Mouse (Mus musculus): ENCODE results near the gene Armh1. TPM values are rescaled to one million over a fixed set of nuclear protein-coding genes. Genes with fewer than 3 reads are reported as not detected.
"Not testable (repeated sequence)": the region's sequence is repeated elsewhere in the genome, so short reads cannot be mapped to it uniquely, and the experiment has no call there.

Gene Armh1
- polyA plus RNA-seq, 1 experiment from 2014 or later = 0.38 TPM

GRCm38 (mm10) chr4:117262987-117263386 lies 11.1 kb upstream of the Armh1 start:
- no peak for ATAC-seq (replicated peaks; ENCODE audit: low FRiP score)
- H3K4me1 ChIP-seq = peaks cover 13% of the 10 kb centered on the region
- no peaks in the 10 kb centered on the region for H3K36me3 ChIP-seq
- no peak overlapping the region for H3K27ac ChIP-seq
- no peak overlapping the region for H3K4me2 ChIP-seq
- WGBS = 54% methylated on average over 8 of the region's 8 CpGs
- H3K4me3 ChIP-seq (replicated peaks) = no peak overlapping the region
- no peak overlapping the region for H3K9ac ChIP-seq
- no peaks in the 10 kb centered on the region for H3K9me3 ChIP-seq (replicated peaks)
- H3K27me3 ChIP-seq = peaks cover 20% of the 10 kb centered on the region; the same call in 1 of the 2 replicates

- peak; percentile 33 for ATAC-seq (replicated peaks; ENCODE audit: low FRiP score)
- Histone ChIP-seq H3K4me1 (peaks cover 13% of the 10 kb centered on the region), H3K9me3 (replicated peaks) (no peaks in the 10 kb centered on the region), H3K36me3 (no peaks in the 10 kb centered on the region), H3K4me3 (replicated peaks) (no peak overlapping the region), H3K27me3 (peaks cover 15% of the 10 kb centered on the region; the same call in 1 of the 2 replicates), H3K4me2 (no peak overlapping the region), H3K27ac (no peak overlapping the region), H3K9ac (no peak overlapping the region)
- 20% methylated on average over 13 of the region's 13 CpGs for WGBS
Measured at GRCm38 (mm10) chr4:117262101-117262913, 10.4 kb upstream of the Armh1 start.

- no peak overlapping the region for H3K4me3 ChIP-seq (replicated peaks)
- no peaks in the 10 kb centered on the region for H3K9me3 ChIP-seq (replicated peaks)
- H3K27me3 ChIP-seq = peaks cover 13% of the 10 kb centered on the region; the same call in 1 of the 2 replicates
- ATAC-seq (replicated peaks; ENCODE audit: low FRiP score) = no peak
- H3K27ac ChIP-seq = no peak overlapping the region
- peaks cover 13% of the 10 kb centered on the region for H3K4me1 ChIP-seq
- no peaks in the 10 kb centered on the region for H3K36me3 ChIP-seq
- 86% methylated on average over 2 of the region's 2 CpGs for WGBS
- no peak overlapping the region for H3K9ac ChIP-seq
- H3K4me2 ChIP-seq = no peak overlapping the region
Measured at GRCm38 (mm10) chr4:117261222-117261621, 9.3 kb upstream of the Armh1 start.

GRCm38 (mm10) chr4:117259909-117260308 lies 8.0 kb upstream of the Armh1 start:
- H3K9ac ChIP-seq; H3K4me3 ChIP-seq (replicated peaks); H3K9me3 ChIP-seq (replicated peaks); ATAC-seq (replicated peaks; ENCODE audit: low FRiP score); H3K27me3 ChIP-seq; H3K27ac ChIP-seq; H3K4me2 ChIP-seq; H3K36me3 ChIP-seq: not testable (repeated sequence)
- peaks cover 18% of the 10 kb centered on the region for H3K4me1 ChIP-seq
- WGBS = 70% methylated on average over 6 of the region's 6 CpGs

- no peaks in the 10 kb centered on the region for H3K36me3 ChIP-seq
- no peak overlapping the region for H3K4me3 ChIP-seq (replicated peaks)
- no peaks in the 10 kb centered on the region for H3K9me3 ChIP-seq (replicated peaks)
- H3K4me2 ChIP-seq = no peak overlapping the region
- WGBS = 57% methylated on average over 6 of the region's 6 CpGs
- H3K9ac ChIP-seq = no peak overlapping the region
- H3K27ac ChIP-seq = no peak overlapping the region
- no peak for ATAC-seq (replicated peaks; ENCODE audit: low FRiP score)
- H3K4me1 ChIP-seq = peaks cover 29% of the 10 kb centered on the region
- H3K27me3 ChIP-seq = peaks cover 3% of the 10 kb centered on the region; the same call in 1 of the 2 replicates
Measured at GRCm38 (mm10) chr4:117254672-117255071, 2.7 kb upstream of the Armh1 start.

- H3K27ac ChIP-seq = no peak overlapping the region
- ATAC-seq (replicated peaks; ENCODE audit: low FRiP score) = no peak
- H3K9me3 ChIP-seq (replicated peaks) = no peaks in the 10 kb centered on the region
- no peaks in the 10 kb centered on the region for H3K36me3 ChIP-seq
- no peak overlapping the region for H3K4me2 ChIP-seq
- peaks cover 29% of the 10 kb centered on the region for H3K4me1 ChIP-seq
- H3K4me3 ChIP-seq (replicated peaks) = no peak overlapping the region
- H3K27me3 ChIP-seq = peaks cover 3% of the 10 kb centered on the region; the same call in 1 of the 2 replicates
- 57% methylated on average over 5 of the region's 5 CpGs for WGBS
- no peak overlapping the region for H3K9ac ChIP-seq
Measured at GRCm38 (mm10) chr4:117254017-117254627, 2.2 kb upstream of the Armh1 start.

GRCm38 (mm10) chr4:117253218-117254016 lies 1.5 kb upstream of the Armh1 start:
- H3K27ac ChIP-seq = no peak overlapping the region
- no peak overlapping the region for H3K4me2 ChIP-seq
- no peaks in the 10 kb centered on the region for H3K9me3 ChIP-seq (replicated peaks)
- no peak overlapping the region for H3K9ac ChIP-seq
- H3K4me1 ChIP-seq = peaks cover 29% of the 10 kb centered on the region
- H3K27me3 ChIP-seq = peaks cover 3% of the 10 kb centered on the region; the same call in 1 of the 2 replicates
- no peak overlapping the region for H3K4me3 ChIP-seq (replicated peaks)
- WGBS = 66% methylated on average over 12 of the region's 12 CpGs
- H3K36me3 ChIP-seq = no peaks in the 10 kb centered on the region
- no peak for ATAC-seq (replicated peaks; ENCODE audit: low FRiP score)

- H3K4me3 ChIP-seq (replicated peaks) = peak overlapping the region; percentile 80
- H3K4me1 ChIP-seq = peaks cover 29% of the 10 kb centered on the region
- peak overlapping the region; percentile 72 for H3K4me2 ChIP-seq
- 76% methylated on average over 5 of the region's 5 CpGs for WGBS
- H3K9ac ChIP-seq = 0 out of 2 replicates have a peak overlapping the region, but pooled peaks have one; percentile 66
- ATAC-seq (replicated peaks; ENCODE audit: low FRiP score) = no peak
- H3K9me3 ChIP-seq (replicated peaks) = no peaks in the 10 kb centered on the region
- H3K27ac ChIP-seq = peak overlapping the region; percentile 94
- H3K27me3 ChIP-seq = peaks cover 3% of the 10 kb centered on the region; the same call in 1 of the 2 replicates
- no peaks in the 10 kb centered on the region for H3K36me3 ChIP-seq
Measured at GRCm38 (mm10) chr4:117252755-117253154, 830 bp upstream of the Armh1 start.

GRCm38 (mm10) chr4:117252351-117252750 lies 426 bp upstream of the Armh1 start:
- peak overlapping the region; percentile 80 for H3K4me3 ChIP-seq (replicated peaks)
- H3K36me3 ChIP-seq = no peaks in the 10 kb centered on the region
- peak overlapping the region; percentile 66 for H3K9ac ChIP-seq
- H3K27ac ChIP-seq = peak overlapping the region; percentile 94
- peaks cover 3% of the 10 kb centered on the region; the same call in 1 of the 2 replicates for H3K27me3 ChIP-seq
- peak; percentile 41 for ATAC-seq (replicated peaks; ENCODE audit: low FRiP score)
- WGBS = 16% methylated on average over 5 of the region's 5 CpGs
- no peaks in the 10 kb centered on the region for H3K9me3 ChIP-seq (replicated peaks)
- peaks cover 29% of the 10 kb centered on the region for H3K4me1 ChIP-seq
- H3K4me2 ChIP-seq = peak overlapping the region; percentile 72

- H3K4me3 ChIP-seq (replicated peaks) = peak overlapping the region; percentile 80
- H3K9ac ChIP-seq = no peak overlapping the region
- H3K4me2 ChIP-seq = peak overlapping the region; percentile 72
- 73% methylated on average over 1 of the region's 1 CpGs for WGBS
- no peaks in the 10 kb centered on the region for H3K9me3 ChIP-seq (replicated peaks)
- peaks cover 28% of the 10 kb centered on the region for H3K4me1 ChIP-seq
- no peaks in the 10 kb centered on the region for H3K36me3 ChIP-seq
- H3K27me3 ChIP-seq = no peaks in the 10 kb centered on the region; the same call in 1 of the 2 replicates
- ATAC-seq (replicated peaks; ENCODE audit: low FRiP score) = no peak
- H3K27ac ChIP-seq = no peak overlapping the region
Measured at GRCm38 (mm10) chr4:117250982-117251381, 943 bp downstream of the Armh1 start.

GRCm38 (mm10) chr4:117240867-117241266 lies 11.1 kb downstream of the Armh1 start:
- H3K27me3 ChIP-seq = no peaks in the 10 kb centered on the region
- 84% methylated on average over 6 of the region's 6 CpGs for WGBS

More at GRCm38 (mm10) chr4:117240867-117241266, 11.1 kb downstream of the Armh1 start:
- Histone ChIP-seq H3K4me1 (peaks cover 8% of the 10 kb centered on the region; the same call in 1 of the 2 replicates), H3K9ac (no peak overlapping the region), H3K9me3 (replicated peaks) (no peaks in the 10 kb centered on the region), H3K36me3 (no peaks in the 10 kb centered on the region), H3K4me3 (replicated peaks) (no peak overlapping the region), H3K27ac (no peak overlapping the region), H3K4me2 (no peak overlapping the region)
- ATAC-seq (replicated peaks; ENCODE audit: low FRiP score) = no peak

Data from kidney, embryonic 15.5 days (tissue).